Mouse (Mus musculus) lung, postnatal 14 days (tissue): Measurements from ENCODE around the gene Btbd9.

Experiments used
- DNase-seq: peaks from one replicate; pipeline ENCODE4 v3.0.0; 2021

The Btbd9 gene

GRCm38 (mm10) chr17:30333136-30333535 lies 243.2 kb downstream of the Btbd9 start:
- no peak for DNase-seq

- no peak for DNase-seq
Measured at GRCm38 (mm10) chr17:30331380-30331779, 244.9 kb downstream of the Btbd9 start.

GRCm38 (mm10) chr17:30329531-30329930 lies 246.8 kb downstream of the Btbd9 start:
- no peak for DNase-seq

GRCm38 (mm10) chr17:30328924-30329323 lies 247.4 kb downstream of the Btbd9 start:
- no peak for DNase-seq

GRCm38 (mm10) chr17:30326906-30327305 lies 249.4 kb downstream of the Btbd9 start:
- no peak for DNase-seq

- no peak for DNase-seq
Measured at GRCm38 (mm10) chr17:30320301-30320700, 256.0 kb downstream of the Btbd9 start.

- no peak for DNase-seq
Measured at GRCm38 (mm10) chr17:30312688-30313087, 263.6 kb downstream of the Btbd9 start.

- no peak for DNase-seq
Measured at GRCm38 (mm10) chr17:30309627-30310026, 266.7 kb downstream of the Btbd9 start.

GRCm38 (mm10) chr17:30308889-30309288 lies 267.4 kb downstream of the Btbd9 start:
- no peak for DNase-seq

- DNase-seq = no peak
Measured at GRCm38 (mm10) chr17:30308317-30308716, 268.0 kb downstream of the Btbd9 start.

- no peak for DNase-seq
Measured at GRCm38 (mm10) chr17:30307168-30307567, 269.1 kb downstream of the Btbd9 start.

GRCm38 (mm10) chr17:30304766-30305165 lies 271.5 kb downstream of the Btbd9 start:
- no peak for DNase-seq

GRCm38 (mm10) chr17:30301338-30301737 lies 274.9 kb downstream of the Btbd9 start:
- peak; percentile 12 for DNase-seq

- no peak for DNase-seq
Measured at GRCm38 (mm10) chr17:30297432-30297831, 278.9 kb downstream of the Btbd9 start.

GRCm38 (mm10) chr17:30296069-30296468 lies 280.2 kb downstream of the Btbd9 start:
- no peak for DNase-seq

- DNase-seq = no peak
Measured at GRCm38 (mm10) chr17:30292666-30293065, 283.6 kb downstream of the Btbd9 start.

GRCm38 (mm10) chr17:30285641-30286040 lies 290.6 kb downstream of the Btbd9 start:
- DNase-seq = no peak

GRCm38 (mm10) chr17:30283460-30284050 lies 292.7 kb downstream of the Btbd9 start:
- DNase-seq = no peak

GRCm38 (mm10) chr17:30283001-30283400 lies 293.3 kb downstream of the Btbd9 start:
- DNase-seq = no peak

GRCm38 (mm10) chr17:30280323-30281118 lies 295.8 kb downstream of the Btbd9 start:
- peak; percentile 20 for DNase-seq

GRCm38 (mm10) chr17:30279684-30280083 lies 296.6 kb downstream of the Btbd9 start:
- DNase-seq = no peak

GRCm38 (mm10) chr17:30278596-30279378 lies 297.5 kb downstream of the Btbd9 start:
- DNase-seq = no peak

GRCm38 (mm10) chr17:30276477-30276876 lies 299.8 kb downstream of the Btbd9 start:
- DNase-seq = no peak

GRCm38 (mm10) chr17:30272769-30273168 lies 303.5 kb downstream of the Btbd9 start:
- DNase-seq = no peak
